Mouse (Mus musculus) spleen, embryonic (tissue): ENCODE measurements around the gene Arid5a.

Source experiments
- CTCF ChIA-PET: fragments of 350-600 bp; sonication (Branson Sonifier 250); formaldehyde crosslinking; loops from one replicate; lab custom pipeline; 2022; lab: Charles Lee

Arid5a gene

DNA sequence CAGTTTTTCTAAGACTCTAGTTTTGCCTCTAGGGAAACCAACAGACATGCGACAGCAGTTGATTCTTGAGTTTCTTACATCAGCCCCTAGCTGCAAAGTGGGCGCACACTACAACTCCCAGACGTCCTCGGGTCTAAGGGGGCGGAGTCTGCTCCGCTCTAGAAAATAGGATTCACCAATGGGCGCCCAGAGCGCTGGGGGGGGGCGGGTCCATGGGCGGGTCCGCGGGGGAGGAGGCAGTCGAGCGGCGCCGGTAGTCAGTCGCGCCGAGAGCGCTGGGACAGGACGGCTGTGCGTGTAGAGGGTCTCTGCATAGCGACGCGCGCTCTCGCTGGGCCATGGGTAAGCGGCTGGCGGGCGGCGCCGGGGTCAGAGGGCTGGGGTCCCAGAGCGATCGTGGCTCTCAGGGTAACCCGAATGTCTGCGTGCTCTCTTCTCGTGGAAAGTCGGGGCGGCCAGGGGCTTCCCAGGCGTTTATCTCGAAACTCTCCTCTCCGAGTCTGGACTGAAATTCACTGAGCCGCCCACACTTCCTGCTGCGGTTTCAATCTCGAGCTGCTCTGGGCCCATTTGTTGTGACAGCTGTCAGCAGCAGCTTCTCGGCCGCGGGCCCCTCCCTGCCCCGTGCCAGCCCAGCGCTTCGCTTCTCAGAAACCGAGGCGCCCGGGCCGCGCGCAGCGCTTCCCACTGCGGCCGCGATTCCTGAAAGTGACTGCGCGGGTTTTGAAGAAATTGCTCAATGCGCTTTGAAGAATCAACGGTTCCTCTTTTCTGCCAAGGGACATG, at the start of gene Arid5a:
Arid5a (plus strand) TSS at position 239 of the 786 bp plus-strand sequence.
- CTCF ChIA-PET: interaction anchor here (0.7 to 2.6 kb wide), 3 partner anchors 11 to 33 kb away, joined by 5 to 7 read pairs (median 5); partner anchors contain the start of gene Neurl3

DNA sequence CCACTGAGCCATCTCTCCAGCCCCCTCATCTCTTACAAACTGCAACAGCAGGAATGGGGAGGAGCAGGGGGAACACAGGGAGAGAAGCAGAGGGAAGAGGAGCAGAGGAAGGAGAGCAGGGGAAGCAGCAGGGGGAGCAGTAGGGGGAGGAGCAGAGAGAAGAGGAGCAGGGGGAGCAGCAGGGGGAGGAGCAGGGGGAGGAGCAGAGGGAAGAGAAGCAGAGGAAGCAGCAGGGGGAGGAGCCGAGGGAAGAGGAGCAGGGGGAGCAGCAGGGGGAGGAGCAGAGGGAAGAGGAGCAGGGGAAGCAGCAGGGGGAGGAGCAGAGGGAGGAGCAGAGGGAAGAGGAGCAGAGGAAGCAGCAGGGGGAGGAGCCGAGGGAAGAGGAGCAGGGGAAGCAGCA, 48.9 kb upstream of the Arid5a start:
- CTCF ChIA-PET: no interaction called here

DNA sequence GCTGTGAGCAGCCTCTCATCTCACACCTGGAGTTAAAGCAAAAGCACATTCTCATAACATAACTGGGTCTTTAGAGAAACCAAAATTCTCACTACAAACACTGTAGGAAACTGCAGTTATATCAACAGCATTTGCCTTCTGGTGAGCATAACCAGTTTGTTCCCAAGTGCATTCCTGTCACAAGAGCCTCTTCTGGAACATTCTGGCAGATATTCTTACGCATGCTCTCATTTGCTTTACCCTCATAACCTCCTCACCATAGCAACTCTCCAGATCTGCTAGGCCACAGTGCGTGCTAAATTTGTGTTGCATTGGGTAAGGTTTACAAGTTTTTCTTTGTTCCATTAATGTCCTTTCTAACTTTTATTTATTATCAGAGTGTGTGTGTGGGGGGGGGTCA, 48.3 kb upstream of the Arid5a start:
- CTCF ChIA-PET: no interaction called here

DNA sequence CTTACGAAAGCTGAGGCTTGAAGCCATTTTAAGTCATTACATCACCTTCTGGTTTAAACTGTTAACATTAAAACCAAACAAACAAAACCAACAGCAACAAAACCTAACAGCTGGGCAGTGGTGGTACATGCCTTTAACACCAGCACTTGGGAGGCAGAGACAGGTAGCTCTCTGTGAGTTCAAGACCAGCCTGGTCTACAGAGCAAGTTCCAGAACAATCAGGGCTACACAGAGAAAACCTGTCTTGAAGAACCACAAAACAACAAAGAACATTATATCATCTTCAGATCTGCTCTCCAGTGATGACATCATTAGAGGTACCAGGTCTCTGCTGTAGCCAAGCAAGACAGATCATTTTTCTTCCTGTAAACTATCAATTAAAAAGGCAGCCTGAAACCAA, 47.1 kb upstream of the Arid5a start:
- CTCF ChIA-PET: interaction anchor here (1.5 kb wide), 1 partner anchor 21 kb away, joined by 4 read pairs; no protein-coding TSS in a partner anchor

DNA sequence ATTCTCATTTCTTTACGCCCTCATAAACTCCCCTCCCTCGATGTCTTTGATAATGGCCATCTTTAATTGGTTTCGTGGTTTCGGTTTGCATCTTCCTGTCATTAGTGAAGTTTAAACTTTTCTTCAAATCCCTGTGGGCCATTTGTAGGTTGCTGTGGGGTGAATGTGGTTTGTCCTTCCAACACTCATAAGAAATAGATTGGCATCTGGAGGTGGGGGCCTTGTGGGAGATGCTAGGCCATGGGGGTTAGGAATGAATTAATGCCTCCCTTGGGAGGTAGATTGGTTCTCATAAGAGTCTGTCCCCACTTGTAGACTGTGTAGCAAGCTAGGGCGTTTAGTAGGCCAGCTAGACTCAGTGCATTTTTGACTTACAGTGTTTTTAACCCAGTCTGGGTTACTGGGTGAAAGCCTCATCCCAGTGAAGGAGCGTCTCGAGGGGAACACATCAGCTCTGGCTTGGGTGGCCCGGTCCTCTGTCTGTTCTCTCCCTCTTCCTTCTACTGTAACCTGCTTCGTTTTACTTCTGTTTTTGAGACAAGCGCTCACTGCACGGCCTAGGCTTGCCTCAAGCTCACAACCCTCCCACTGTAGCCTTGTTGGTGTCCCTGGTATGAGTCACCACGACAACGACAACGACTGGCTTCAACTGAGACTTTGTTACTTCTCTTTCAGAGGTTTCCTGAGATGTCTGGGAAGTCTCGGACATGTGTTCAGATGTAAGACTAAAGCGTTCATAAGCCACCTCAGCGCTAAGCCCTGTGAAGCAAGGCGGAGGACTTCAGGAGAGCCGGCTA, 45.6 kb upstream of the Arid5a start:
- CTCF ChIA-PET: no interaction called here

DNA sequence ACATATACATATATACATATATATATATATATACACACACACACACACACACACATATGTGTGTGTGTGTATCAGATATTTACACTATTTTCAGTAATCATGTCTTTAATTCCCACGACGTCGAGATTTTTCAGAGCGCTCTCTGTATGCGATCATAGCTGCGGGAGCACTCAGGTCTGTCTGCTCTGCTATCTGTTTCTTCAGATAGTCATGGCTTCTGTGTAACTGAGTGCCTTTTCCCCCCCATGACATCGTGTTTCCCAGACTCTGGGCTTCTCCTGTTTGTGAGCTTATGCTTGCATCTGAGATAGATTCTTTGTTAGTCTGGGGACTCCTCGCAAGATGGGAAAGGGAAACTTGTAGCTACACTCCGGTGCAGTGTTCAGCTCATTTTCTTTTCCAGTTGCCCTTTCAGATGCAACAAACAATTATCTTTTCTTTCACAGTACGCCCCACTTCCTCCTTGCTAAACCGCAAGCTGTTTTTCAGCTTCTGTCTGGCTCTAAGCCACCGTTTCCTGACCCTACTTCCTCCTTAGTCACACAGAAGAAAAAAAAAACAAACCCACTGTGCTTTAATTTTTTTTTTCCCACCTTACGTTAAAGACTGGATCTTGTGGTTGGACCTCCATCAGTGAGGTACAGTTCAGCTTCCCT, 43.6 kb upstream of the Arid5a start:
- CTCF ChIA-PET: interaction anchor here (0.6 to 1.3 kb wide), 3 partner anchors 9 to 31 kb away, joined by 3 to 5 read pairs (median 3); partner anchors contain the start of gene Neurl3

DNA sequence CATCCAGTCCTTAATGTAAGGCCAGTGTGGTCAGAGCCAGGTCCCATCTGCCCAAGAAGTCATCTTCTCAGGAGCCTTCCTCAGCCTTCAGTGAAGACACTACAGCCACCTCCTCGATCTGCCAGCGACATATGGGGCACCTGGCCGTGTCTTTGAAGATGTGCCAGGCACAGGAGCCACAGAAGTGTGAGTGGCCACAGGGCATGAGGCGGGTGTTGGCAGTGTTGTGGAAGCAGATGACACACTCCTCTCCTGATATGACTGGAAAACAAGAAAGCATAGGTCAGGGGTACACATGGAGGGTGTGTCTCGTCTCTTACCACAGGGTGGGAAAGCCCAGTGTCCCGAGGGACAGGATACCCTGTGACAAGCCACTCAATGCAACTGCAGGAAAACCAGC, 41.2 kb upstream of the Arid5a start:
- CTCF ChIA-PET: interaction anchor here (0.5 kb wide), 1 partner anchor 701 kb away, joined by 4 read pairs; no protein-coding TSS in a partner anchor

DNA sequence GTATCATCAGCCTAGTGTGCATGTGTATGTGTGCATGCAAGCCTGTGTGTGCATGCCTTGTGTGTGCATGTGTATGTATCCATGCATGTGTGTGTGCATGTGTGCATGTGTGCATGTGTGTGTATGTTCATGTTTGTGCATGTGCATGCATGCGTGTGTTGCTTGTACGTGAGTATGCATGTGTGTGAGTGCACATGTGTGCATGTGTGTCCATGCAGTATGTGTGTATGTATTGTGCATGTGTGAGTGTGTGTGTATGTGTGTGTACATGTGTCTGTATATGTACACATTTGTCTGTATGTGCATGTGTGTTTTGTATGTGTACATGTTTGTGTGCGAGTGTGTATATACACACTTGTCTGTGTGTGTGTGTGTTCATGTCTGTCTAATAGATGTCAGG, 39.9 kb upstream of the Arid5a start:
- CTCF ChIA-PET: no interaction called here

DNA sequence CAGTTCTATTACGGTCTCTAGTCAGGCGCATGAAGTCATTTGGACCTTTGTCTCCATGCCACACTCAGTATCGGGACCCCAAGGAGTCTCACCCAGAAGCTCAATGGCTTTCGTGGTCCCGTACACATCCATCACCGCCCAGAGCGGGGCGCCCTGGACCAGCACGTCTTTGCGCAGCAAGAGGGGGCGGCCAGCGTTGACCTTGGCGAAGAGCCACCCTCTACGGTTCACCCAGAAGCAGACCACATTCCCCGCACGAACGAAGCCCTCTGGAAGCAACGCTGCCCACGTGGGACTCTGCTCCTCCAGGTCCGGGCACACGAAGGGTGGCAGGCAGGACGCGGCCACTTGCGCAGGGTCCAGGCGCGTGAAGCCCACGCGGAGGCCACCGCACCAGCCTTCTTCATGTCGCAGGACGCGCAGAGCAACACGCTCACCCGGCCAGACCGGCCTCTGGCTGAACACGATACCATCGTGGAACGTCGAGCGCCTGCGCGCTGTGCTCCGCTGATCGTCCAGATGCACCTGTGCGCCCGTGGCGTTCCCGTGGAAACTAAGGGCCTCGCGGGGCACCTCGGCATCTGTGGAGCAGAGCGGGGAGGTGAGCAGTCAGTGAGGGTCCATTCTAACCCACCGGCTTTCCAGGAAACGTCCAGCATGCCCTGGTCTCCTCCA, 38.3 kb upstream of the Arid5a start:
- CTCF ChIA-PET: no interaction called here

DNA sequence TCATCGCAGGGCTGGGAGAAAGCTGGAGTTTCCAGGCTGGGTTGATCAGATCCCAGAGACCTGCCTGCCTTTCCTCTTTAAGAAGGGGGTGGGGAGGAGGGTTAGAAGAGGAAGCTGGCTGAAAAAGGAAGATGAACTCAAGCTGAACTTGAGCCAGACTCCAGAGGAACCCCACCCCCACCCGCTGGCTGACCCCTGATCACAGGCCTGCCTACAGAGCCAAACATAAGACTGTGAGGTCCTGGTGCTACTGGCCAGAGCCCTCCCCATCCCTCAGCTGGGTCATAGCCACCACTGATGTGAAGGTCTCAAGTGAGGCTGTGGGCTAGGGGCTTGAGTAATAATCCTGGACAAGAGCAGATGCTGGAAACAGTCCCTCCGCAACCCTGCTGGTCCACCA, 36.9 kb upstream of the Arid5a start:
- CTCF ChIA-PET: no interaction called here

DNA sequence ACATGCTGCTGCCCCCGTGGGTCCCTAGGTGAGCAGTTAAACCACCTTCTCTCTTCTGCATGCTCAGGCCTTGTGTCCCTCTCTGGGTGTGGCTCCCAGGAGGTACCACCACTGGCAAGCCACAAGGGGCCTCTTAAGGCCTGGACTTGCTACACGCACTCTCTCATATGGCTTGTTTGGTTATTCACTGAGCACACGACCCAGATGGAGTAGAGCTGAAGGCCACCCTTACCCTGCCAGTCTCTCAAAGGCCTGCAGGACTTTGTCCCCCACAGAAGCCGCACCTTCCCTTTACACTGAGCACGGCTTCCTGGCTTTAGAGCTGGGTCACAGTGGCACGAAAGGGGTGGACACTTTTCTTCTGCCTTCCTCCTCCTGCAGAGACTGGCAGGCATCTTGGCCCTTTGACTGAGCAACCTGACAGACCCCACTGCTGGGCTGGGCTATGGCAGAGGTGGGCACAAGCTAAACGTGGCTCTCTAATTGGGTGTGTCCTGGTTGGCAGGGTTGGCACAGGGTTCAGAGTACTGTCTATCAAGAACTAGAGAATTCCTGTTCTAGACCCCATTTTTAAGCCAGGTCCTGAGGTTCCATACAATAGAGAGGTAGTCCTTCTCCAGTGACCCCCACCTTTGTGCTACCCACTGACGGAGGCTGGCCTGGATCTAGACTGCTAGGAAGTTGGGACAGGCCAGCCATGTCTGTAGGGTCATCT, 35.9 kb upstream of the Arid5a start:
- CTCF ChIA-PET: interaction anchor here (0.7 kb wide), 1 partner anchor 125 kb away, joined by 9 read pairs; no protein-coding TSS in a partner anchor

DNA sequence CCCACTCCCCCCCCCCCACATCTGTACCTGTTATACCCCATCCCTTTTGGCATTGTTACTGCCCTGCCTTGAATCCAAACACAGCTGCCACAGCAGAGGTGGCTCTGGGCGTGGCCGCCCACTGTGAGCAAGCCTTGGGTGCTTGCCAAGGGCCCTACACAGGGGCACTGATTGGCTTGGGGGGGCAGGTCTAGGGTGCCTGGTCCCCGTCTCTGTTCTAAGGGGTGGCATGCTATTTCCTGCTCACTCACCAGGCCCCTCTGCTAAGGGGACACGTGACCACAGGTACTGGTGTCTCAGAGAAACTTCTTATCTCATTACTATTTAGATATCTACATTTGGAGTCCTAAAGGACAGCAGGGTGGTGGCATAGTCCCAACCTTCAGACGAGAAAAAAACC, 35.0 kb upstream of the Arid5a start:
- CTCF ChIA-PET: interaction anchor here (0.7 to 1.4 kb wide), 3 partner anchors 9 to 126 kb away, joined by 3 to 9 read pairs (median 3); no protein-coding TSS in a partner anchor

DNA sequence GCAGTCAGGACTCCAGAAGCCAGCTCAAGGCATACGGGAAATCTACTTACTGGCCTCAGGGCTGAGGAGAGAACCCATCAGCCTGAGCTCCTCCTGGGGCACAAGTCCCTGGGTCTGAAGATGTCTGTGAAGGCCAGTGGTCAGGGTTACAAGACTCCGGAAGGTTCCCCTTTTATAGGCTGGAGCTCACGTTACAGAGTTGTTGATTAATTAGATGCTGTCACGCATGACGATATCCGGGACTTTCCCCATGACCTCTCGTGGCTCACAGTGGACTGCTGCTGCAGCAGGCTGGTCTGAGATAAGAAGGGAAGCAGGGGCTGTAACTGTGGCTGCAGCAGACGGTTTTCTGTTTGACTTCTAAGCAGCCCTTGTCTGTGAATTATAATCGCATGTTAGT, 34.2 kb upstream of the Arid5a start:
- CTCF ChIA-PET: interaction anchor here (0.8 to 1.4 kb wide), 2 partner anchors 10 to 19 kb away, joined by 3 read pairs; no protein-coding TSS in a partner anchor

DNA sequence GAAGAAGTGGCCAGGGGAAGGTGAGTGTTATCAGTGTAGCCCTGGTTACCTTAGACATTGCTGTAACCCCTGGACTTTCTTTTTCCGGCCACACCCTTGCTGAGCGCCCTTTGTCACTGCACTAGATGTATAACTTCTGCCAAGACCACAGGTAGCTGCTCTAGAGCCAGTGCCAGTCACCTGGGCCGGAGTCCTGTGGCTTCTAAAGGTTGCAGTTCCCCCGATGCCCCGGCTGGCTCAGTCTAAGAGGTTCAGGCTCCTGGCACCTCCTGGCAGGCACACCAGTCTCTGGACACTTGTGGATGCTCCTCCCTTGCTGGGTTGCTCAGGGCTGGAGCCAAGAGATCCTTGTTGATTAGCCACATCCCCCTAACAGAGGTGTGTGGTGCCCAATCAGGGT, 33.1 kb upstream of the Arid5a start, which contains the start of gene Neurl3:
Neurl3 (minus strand) TSS at position 225 of the 400 bp plus-strand sequence.
- CTCF ChIA-PET: interaction anchor here (0.5 to 1.3 kb wide), 4 partner anchors 10 to 1240 kb away, joined by 3 to 6 read pairs (median 4); no protein-coding TSS in a partner anchor

DNA sequence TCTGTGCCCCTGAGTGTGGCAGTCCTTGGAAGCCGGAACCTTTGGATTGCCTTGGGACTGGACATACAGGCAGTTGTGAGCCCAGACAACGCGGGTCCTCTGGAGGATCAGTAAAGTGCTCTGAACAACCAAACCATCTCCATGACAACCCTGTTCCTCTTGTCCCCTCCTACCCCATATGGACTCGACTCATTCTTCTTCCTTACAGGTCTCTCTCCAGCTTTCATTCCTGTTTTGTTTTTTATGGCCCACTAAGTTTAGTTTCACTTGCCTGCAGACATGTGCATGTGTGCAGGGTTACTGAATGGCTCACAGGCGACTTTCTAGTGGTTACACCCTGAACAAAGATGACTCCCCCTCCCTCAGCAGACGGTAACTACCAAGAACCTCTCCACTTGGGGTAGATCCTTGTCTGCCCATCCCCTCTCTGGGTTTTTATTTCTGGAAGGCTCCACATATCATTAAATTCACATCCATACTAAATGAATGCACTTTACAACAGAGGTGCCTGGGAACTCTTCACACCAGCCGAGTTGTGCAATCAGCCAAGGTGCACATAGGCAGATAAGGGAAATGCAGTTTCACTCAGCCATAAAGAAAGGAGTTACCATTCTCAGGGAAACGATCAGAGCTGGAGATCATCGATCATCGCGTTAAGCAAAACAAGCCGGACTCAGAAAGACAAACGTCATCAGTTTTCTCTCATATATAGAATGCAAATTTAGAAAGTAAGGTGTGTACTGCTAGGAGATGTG, 31.7 kb upstream of the Arid5a start:
- CTCF ChIA-PET: no interaction called here

DNA sequence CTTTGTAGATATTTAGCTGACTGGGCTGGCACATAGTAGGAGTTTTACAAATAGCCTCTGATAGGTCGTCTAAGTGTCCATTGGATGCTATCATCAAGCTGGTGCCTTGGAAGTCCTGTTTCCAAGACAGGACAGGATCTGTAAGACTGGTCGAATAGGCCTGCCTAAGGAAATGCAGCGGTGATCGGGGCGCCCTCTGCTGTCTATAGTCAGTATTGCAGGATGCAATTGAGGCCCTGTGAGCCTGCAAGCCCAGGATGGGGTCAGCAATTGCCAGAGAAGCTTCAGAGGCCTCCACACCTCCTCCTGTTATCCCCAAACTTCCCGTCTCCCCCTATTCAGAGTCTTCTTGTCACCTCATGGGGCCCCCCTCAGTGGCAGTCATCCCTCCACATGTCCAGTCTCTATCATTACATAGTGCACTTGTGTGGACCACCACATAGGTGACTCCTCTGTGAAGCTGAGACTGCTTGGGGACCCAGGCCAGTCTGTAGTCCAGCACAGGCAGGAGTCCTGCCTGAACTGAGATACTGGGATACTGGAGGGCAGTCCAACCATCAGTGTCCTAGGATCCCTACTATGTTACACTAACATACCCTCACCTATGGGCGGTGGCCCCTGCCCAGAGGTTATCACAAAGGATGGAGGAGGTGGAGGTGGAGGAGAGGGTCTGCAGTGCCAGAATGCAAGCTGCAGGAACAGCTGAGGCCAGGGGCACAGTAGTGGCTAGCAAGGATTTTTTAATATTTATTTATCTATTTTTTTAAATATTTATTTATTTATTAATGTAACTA, 30.1 kb upstream of the Arid5a start:
- CTCF ChIA-PET: interaction anchor here (0.5 to 0.9 kb wide), 4 partner anchors 13 to 552 kb away, joined by 3 to 9 read pairs (median 6); no protein-coding TSS in a partner anchor

DNA sequence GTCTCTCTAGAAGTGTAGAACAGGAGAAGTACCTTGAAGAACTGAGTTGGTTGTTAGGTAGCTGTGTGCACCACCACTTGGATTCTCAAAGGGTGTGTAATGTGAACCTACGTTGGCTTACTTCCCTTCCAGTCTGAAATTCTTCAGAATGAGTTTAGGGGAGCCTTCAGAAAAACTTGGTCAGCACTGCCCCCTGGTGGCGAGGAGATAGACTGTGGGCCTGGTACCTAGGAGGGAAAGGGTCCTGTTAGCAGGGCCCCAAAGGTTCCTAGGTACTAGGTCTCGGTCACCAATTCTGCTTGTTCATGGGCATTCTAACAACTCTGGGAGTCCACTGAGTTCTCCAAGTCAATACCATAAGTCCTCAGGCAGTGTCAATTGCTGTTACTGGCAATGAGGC, 28.3 kb upstream of the Arid5a start:
- CTCF ChIA-PET: interaction anchor here (0.6 kb wide), 2 partner anchors 14 to 590 kb away, joined by 3 to 22 read pairs; no protein-coding TSS in a partner anchor

DNA sequence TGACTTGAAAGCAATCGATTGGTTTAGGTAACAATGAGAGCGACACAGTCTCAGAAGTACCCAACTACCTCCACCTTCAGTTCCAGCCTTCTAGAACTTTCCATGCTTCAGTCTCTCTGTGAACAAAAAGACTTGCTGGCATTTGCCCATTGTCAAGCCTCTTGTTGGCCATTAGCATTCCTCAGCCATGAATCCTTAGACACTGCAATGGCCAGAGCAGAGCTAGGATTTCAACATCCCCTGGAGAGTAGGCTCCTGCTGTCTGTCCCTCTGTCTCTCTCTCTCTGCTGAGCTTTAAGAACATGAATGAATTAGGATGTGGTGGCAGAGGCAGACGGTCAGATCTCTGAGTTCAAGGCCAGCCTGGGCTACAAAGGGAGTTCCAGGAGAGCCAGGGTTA, 26.6 kb upstream of the Arid5a start:
- CTCF ChIA-PET: interaction anchor here (0.7 to 1.4 kb wide), 3 partner anchors 20 to 102 kb away, joined by 3 to 4 read pairs (median 4); no protein-coding TSS in a partner anchor
